Mouse (Mus musculus) layer of hippocampus, adult 2 months (tissue): ENCODE measurements at regions not wholly inside any gene's neighbourhood (a gene's known extent, or its start where the extent isn't known, plus 50 kb on each side); places are given as distances from the start of the nearest gene placed in this dataset.
A peak's percentile ranks its signal among the peaks of the same experiment; 100 is the strongest.

Experiments used
- DNase-seq, 2 experiments: peaks; one replicate each; pipeline ENCODE4 v3.0.0; 2022; ENCODE audit warnings: low spot score in 2 of 2
- H3K27ac ChIP-seq: fragments of 200-600 bp; 2 replicates; pipeline ENCODE4 v1.8.1; 2022
- H3K4me3 ChIP-seq: fragments of 200-600 bp; 2 replicates; pipeline ENCODE4 v1.8.1; 2022; ENCODE audit warnings: mild to moderate bottlenecking
- CTCF ChIP-seq: fragments of 200-600 bp; conservative IDR thresholded peaks from 2 replicates; pipeline ENCODE4 v1.8.1; 2022; ENCODE audit warnings: antibody characterized with exemption, mild to moderate bottlenecking, moderate library complexity

DNA sequence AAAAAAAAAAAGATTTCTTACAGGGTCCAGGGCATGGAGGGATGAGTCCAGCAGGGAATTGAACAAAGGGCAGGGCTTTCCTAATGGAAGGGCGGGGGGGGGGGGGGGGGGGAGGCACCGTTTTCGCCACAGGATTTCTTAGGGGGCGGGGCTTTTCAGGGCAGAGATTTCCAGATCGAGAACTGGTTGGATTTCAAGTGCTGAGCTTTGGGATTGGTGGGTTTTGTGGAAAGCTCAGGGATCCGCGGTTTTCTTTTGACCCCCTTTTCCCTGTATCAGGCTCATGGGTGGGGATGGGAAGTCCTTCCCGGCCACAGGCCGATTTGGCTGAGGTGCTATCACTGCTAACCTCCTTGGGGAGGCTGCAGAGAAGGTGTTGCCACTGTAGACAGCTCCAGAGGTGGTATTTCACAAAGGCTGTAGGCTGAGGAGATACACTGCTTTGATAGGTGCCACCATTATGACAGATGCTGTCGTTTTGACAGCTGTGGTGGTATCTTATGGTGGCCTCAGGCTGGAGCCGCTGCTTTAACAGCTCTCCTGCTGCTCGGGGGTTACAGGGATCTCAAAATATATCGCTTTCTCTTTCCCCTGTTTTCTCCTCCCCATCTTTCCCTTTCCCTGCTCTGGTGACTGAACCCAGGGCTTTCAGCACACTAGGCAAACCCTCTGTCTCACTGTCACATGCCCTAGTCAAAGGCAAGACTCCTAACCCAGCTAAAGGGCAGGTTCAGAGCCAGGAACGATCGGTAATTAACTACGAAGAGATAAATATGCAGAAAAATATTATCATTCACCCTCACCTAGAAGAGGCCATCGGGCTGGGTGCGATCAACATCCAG lies 97.8 kb upstream of the Sertad2 start:
- TF ChIP-seq CTCF = no peak
- DNase-seq = no peak
- Histone ChIP-seq H3K4me3 (peak overlapping the region; percentile 44), H3K27ac (no peak overlapping the region; the same call in 1 of the 2 replicates)

DNA sequence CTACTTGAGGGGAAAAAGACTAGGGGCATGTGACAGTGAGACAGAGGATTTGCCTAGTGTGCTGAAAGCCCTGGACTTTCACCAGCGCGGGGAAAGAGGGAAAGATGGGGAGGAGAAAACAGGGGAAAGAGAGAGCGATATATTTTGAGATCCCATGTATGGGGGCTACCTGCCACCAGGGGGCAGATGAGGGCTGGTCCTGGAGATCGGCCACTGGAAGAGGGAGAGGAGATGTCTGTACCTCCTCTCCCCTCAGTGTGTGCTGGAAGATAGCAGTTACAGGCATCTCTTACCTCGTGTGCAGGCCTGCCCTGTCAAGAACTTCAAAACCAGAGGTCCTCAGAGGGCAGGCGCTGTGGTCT lies 97.2 kb upstream of the Sertad2 start:
- TF ChIP-seq CTCF = peak; percentile 88
- no peak overlapping the region; the same call in 1 of the 2 replicates for H3K27ac ChIP-seq
- peak; percentile 58 to 77 for DNase-seq
- peak overlapping the region; percentile 44 for H3K4me3 ChIP-seq

DNA sequence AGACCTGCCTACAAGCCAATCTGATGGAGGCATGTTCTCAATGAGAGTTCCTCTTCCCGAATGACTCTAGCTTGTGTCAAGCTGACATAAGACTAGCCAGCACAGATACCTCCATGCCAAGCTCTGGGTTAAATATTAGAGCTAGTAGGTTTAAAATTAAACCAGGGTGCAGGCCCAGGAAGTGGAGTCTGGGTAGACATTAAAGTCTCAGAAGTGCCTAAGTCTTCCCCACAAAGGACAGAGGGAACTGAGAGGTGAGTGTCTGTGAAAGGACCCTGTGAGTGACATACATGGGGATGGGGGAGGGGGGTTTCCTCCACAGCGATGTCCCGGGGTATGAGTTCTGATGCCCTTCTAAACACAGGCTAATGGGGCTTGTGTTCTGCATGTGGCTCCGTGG lies 90.2 kb upstream of the Sertad2 start:
- DNase-seq = no peak
- no peak overlapping the region for H3K27ac ChIP-seq
- no peak for TF ChIP-seq CTCF

DNA sequence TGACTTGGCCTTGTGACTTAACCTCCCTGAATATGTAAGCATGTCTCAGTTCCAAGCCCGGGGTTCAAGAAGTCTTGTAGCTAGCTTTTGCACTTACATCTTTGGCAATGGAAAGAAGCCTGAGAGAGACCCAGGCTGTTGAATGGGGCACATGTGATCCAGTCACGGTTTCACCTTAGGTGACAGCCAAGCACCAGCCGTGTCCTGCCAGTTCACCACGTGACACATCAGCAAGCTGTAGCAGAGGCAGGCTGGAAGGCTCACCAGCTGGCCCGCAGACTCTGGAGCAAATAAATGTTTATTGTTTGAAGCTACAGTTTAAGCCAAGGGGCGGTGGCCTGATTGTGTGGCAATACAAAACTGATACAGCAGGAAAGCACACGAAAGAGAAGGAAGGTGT lies 89.3 kb upstream of the Sertad2 start:
- no peak overlapping the region for H3K27ac ChIP-seq
- no peak for DNase-seq
- no peak for TF ChIP-seq CTCF
- H3K4me3 ChIP-seq = no peak overlapping the region

More for the DNA sequence above, 90.2 kb upstream of the Sertad2 start:
- no peak overlapping the region for H3K4me3 ChIP-seq

DNA sequence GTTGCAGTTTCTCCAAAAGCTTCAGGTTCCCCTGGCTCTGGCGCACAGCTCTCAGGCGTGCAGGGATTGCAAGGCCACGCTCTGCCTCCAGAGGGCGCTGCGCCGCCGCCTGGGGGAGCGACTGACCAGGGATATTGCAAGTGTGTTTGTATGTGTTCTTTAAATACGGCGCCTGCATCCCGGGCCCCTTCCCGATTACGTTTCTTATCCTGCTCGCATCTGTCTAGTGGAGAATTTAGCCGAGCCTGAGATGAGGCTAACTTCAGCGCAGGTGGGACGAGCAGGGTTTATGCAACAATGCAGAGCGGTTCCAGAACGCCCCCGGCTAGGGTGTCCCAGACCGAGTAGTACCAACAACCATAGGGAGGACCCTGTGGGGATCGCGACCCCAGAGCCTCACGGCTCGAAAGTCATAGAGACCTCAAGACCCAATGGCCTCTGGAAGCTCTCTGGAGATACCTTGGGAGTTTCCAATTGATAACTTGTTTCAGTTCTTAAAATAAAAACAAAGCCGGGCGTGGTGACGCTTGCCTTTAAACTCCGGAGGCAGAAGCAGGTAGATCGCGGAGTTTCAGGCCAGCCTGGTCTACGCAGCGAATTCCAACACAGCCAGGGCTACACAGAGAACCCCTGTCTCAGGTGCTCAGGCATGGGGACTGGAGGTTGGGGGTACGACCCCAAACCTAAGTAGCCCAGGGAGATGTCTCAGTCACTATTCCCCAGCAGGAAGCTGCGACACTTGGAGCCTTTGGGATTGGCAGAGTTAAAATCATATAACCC lies 87.8 kb upstream of the Sertad2 start:
- Histone ChIP-seq H3K27ac (no peak overlapping the region; the same call in 1 of the 2 replicates), H3K4me3 (peak overlapping the region; percentile 52)
- TF ChIP-seq CTCF = peak; percentile 100
- DNase-seq = peak; percentile 79 to 91

DNA sequence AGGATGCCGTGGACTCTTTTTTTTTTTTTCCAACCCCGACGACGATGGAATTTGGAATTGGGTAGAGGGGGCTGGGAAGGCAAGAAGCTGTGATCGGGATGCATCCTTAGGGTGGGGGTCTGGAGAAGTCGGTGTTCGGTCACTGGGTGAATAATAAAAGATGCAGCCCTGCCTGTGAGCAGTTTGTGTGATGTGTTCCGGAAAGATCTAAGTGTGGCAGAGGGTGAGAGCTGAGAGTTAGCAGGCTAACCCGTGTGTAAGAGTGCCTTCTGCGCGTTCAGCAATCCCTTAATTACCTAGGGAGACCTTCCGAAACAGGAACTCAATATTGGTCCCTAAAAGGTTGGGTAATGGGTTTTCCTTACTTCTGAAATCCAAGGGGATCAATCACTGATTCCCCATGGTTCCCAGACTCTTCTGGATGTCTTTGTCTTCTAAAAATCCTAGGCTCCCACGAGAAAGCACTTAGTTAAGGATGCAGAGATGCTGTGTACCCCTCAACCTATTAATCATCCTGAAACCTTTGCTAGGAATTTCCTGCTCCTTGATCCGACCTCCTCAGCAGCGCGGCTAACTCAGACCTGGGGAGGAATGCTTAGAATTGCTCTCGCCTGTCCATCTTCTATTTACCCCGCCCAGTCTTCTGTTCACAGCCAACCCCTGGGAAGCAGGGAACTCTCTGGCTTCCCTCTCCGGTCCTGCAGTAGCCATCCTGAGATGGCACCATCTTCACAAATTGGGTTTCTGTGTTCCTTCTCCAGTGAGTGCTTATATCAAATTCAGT lies 87.0 kb upstream of the Sertad2 start:
- Histone ChIP-seq H3K27ac (no peak overlapping the region), H3K4me3 (peak overlapping the region; percentile 52)
- no peak for TF ChIP-seq CTCF
- no peak for DNase-seq

DNA sequence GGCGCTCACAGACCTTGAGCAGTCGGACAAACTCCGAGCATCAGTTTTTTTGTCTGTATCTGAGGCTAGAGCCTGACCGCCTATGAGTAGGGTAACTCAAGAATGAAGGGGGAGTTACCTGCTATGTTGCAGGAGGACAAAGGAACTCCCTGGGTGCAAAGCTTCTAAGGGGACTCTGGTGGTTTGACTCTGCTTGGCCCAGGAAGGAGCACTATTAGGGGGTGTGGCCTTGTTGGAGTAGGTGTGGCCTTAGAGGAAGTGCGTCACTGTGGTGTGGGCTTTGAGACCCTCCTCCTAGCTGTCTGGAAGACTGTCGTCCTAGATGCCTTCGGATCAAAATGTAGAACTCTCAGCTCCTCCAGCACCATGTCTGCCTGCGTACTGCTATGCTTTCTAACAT lies 83.9 kb upstream of the Sertad2 start:
- no peak for DNase-seq
- TF ChIP-seq CTCF = no peak
- Histone ChIP-seq H3K4me3 (no peak overlapping the region), H3K27ac (no peak overlapping the region)

DNA sequence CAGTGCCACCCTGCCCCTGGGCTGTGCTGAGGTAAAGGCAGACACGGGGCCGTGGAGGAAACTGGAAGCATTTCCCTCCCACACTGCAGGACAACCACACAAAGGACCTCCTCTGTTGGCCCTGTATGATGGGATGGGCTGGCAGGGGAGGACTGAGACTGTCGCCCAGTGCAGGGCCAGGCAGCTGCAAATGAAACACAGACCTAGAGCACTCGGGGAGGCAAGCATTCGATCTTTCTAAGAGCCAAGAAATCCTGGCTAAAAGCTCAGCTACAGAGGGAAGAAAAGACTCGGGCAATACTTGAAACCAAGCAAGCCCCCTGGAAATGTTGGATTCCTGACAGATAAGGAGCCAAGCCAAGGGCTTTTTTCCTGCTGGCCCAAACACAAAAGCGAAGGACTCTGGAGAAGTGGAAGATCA lies 82.5 kb upstream of the Sertad2 start:
- H3K27ac ChIP-seq = peak overlapping the region; percentile 21; the same call in 1 of the 2 replicates
- peak; percentile 38 to 59 for DNase-seq

DNA sequence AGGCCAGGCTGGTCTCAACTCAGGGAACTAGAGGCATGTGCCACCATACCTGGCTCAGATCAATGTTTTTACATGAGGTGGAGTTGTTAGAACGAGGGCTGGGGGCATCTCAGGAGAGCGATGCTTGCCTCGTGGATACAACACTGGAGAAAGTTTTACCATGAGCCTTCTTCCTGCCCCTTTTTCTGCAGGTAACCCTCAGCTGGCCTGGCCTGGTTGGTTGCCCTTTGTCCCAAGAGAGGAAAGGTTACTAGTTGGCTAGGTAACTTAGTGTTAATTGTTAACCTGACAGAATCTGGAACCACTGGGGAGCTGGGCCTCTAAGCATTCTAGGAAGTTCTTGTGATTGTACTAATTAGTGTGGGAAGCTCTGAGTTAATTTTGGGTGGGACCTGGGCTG lies 81.0 kb upstream of the Sertad2 start:
- no peak for TF ChIP-seq CTCF
- DNase-seq = no peak
- no peak overlapping the region for H3K4me3 ChIP-seq
- no peak overlapping the region for H3K27ac ChIP-seq

More for the DNA sequence above, 82.5 kb upstream of the Sertad2 start:
- H3K4me3 ChIP-seq = no peak overlapping the region
- no peak for TF ChIP-seq CTCF

DNA sequence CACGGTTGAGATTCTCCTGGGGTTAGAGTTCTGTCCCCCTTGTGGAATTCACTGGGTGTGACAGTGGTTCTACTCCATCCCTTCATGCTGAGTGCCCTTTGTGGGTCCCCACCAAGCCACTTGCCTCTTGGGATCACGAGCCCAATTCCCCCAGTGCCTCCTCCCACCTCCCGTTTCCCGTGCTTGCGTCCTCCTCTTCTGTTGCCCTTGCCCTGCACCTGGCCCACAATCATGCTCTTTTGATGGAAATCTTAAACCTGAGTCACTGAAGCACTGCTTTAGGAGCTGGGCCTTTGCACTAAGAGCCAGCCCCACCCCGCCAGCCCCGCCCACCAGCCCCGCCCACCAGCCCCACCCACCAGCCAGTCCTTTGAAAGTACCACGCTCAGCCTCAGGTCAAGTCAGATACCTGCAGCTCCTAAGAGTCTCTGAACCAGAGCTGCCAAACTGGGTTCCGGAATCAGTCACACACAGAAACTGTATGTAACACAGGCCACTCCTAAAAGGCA lies 79.8 kb upstream of the Sertad2 start:
- DNase-seq = no peak

DNA sequence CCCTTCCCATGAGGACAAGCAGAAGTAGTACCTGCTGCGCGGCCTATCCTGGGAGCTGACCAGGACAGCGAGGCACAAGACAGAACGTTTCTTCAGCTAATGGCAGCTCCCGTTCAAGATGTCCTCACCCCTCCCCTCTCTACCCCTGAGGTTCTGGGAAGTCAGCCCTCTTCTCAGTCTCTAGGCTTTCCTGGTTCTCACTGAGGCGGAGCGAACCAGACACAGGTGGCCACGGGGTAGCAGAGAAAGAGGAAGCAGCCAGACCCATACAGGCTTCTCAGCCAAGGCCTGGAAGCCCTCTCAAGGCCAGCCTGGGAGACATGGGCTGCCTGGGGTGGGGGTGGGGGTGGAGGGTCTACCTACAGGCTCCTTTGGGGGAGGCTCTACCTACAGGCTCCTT lies 78.5 kb upstream of the Sertad2 start:
- TF ChIP-seq CTCF = no peak
- no peak overlapping the region for H3K27ac ChIP-seq
- no peak for DNase-seq
- no peak overlapping the region for H3K4me3 ChIP-seq

More for the DNA sequence above, 79.8 kb upstream of the Sertad2 start:
- Histone ChIP-seq H3K27ac (no peak overlapping the region), H3K4me3 (no peak overlapping the region)
- TF ChIP-seq CTCF = no peak

DNA sequence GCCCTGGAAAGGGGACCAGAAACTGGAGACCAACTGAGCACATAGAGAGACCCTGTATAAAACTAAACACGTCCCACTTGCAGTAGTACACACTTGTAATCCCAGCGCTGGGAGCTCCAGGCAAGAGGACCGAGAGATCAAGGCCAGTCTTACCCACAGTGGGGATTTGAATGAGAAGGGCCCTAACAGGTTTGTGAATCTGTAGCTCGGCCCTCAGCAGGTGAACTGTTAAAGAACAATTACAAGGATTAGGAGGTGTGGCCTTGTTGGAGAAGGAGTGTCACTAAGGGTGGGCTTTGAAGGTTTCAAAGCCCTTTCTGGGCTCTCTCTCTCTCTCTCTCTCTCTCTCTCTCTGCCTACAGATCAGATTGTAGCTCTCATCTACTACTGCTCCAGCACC lies 76.5 kb upstream of the Sertad2 start:
- Histone ChIP-seq H3K4me3 (no peak overlapping the region), H3K27ac (no peak overlapping the region)
- TF ChIP-seq CTCF = no peak
- no peak for DNase-seq
